Mouse (Mus musculus) heart, adult 2 months (tissue): ENCODE data around the gene Sorbs1.

Experiments used
- CTCF ChIP-seq: fragments of 200-600 bp; IDR thresholded peaks from 2 replicates; pipeline ENCODE4 v1.8.1; 2022; ENCODE audit warnings: antibody characterized with exemption, mild to moderate bottlenecking, moderate library complexity
- EP300 ChIP-seq: fragments of 200-500 bp; IDR thresholded peaks from 2 replicates; pipeline ENCODE4 v1.6.1; 2011; ENCODE audit warnings: low read depth, low read length, control low read depth; ENCODE audit not compliant: insufficient read depth
- POLR2A ChIP-seq: fragments of 200-500 bp; IDR thresholded peaks from 2 replicates; pipeline ENCODE4 v1.6.1; 2011; ENCODE audit warnings: mild to moderate bottlenecking, low read depth, low read length, control low read depth; ENCODE audit not compliant: insufficient read depth

DNA sequence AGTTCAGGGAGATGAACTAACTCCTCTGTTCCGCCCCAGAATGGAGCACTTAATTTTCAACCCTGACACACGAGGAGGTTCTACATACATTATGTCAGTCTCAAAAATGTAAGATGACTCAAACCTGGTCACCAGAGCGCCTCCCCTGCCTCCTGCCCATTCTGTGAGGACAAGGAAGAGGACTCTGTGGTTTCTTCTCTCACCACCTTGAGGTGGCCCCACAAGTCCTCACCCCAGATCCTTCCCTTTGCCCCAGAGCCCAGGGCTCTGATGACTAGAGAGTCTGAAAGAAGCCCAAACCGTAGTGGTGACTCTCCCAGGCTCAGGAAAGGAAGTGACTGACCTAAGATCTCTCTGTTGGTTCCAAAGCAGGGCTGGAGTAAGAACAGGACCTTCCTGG lies 17.5 kb downstream of the Sorbs1 start:
- TF ChIP-seq POLR2A (no peak), CTCF (no peak), EP300 (no peak)
